Mouse (Mus musculus) cerebellum, postnatal 10 days (tissue): ENCODE data around the gene Cbr1.

Experiments used
- DNase-seq, 2 experiments: peaks; one replicate each; pipeline ENCODE4 v3.0.0; 2021; ENCODE audit warnings: mixed read lengths in 2 of 2

The Cbr1 gene

DNA sequence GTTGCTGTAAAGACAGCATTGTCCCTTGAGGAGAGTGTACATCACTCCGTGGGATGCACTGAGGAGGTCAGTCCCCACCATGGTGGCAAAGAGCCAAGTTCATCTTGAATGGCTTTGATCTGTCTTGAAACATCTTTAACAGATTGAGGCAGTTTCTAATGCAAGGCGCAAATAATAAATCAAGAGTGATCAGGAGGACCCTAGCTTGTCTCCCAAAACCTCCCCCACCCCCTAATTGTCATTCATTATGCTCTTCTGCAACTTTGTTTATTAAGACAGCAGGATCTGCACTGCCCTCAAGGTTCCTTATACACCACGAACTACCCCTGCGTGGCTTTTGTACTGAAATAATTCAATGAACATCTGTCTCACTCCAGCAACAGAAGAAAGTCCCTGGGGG, at the start of gene Cbr1:
Cbr1 (plus strand) TSS at position 301 of the 400 bp plus-strand sequence.
- no peak for DNase-seq

- DNase-seq, result peak in 1 of 2 experiments; percentile 14
Measured at GRCm38 (mm10) chr16:93557646-93558045, 48.0 kb upstream of the Cbr1 start.

GRCm38 (mm10) chr16:93558499-93558898, 47.2 kb upstream of the Cbr1 start:
- no peak for DNase-seq

GRCm38 (mm10) chr16:93572383-93572782, 33.3 kb upstream of the Cbr1 start:
- DNase-seq, result no peak

GRCm38 (mm10) chr16:93573434-93573833, 32.2 kb upstream of the Cbr1 start:
- no peak for DNase-seq

- DNase-seq, result no peak
Measured at GRCm38 (mm10) chr16:93574521-93575191, 31.0 kb upstream of the Cbr1 start.

DNA sequence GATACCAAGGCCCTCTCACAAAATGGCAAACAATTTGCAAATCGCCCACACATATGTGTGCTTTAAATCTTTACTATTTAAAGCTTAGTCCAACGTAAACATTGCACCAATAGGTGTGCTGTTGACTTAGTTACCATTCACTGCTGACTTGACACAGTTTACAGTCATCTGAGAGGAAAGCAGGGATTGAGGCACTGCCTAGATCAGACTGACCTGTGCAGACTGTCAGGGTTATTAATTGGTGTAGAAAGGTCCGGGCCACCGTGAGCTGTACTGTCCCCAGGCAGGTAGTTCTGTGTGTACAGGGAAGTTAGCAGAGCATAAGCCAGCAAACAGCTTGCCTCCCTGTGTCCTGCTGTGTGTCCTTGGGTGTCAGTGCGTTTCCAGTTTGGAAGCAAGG, 30.1 kb upstream of the Cbr1 start:
- no peak for DNase-seq

DNA sequence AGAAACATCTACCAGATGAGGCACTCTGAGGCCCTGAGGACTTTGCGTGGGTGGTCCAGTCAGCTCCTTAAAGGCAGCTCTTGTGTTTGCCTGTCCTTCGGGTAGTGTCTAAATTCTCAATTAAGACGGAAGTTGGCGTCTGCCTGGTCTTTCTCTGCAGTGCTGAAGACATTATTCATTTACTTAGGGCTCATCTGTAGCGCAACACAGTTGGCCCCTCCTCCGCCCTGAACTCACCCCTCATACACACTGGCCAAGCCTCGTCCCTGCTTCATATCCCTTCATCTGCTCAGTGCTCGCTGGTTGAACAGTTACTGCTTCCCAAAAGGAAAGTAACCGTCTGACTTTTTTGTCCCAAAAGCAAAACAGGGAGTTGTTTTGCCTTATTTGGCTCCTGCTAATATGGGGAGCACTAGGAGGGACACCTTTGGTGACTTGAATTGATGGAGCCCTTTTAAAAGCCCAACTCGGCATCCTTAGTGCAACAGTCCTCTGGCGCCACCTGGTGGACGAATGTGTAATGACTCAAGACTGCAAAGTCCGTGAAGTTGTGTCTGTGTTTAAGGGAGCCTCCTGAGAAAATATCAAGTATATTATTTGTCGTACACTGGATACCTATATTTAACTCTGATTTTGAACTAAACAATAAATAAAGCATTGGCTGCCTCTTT, 29.1 kb upstream of the Cbr1 start:
- peak; percentile 91 to 95 for DNase-seq

GRCm38 (mm10) chr16:93578346-93579005, 27.2 kb upstream of the Cbr1 start:
- peak in 1 of 2 experiments; percentile 40 for DNase-seq

DNA sequence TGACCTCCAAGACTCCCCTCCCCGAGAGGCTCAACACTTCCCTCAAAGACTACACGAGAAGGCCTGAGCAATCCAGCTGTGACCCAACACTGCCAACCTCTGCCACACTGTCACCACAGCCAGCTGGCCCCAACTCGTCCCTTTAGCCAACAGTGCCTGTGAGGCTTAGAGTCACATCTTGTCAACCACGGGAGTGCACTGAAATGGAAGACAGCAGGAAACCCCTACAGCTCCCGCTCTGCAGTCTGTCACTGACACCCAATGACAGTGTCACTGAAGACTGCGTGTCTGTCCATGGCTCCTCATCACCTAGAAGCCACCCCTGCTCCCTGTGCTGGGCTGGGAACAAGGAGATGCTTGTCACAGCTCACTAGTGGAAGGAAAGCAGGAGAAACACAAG, 24.5 kb upstream of the Cbr1 start:
- DNase-seq, result peak; percentile 38 to 49

DNA sequence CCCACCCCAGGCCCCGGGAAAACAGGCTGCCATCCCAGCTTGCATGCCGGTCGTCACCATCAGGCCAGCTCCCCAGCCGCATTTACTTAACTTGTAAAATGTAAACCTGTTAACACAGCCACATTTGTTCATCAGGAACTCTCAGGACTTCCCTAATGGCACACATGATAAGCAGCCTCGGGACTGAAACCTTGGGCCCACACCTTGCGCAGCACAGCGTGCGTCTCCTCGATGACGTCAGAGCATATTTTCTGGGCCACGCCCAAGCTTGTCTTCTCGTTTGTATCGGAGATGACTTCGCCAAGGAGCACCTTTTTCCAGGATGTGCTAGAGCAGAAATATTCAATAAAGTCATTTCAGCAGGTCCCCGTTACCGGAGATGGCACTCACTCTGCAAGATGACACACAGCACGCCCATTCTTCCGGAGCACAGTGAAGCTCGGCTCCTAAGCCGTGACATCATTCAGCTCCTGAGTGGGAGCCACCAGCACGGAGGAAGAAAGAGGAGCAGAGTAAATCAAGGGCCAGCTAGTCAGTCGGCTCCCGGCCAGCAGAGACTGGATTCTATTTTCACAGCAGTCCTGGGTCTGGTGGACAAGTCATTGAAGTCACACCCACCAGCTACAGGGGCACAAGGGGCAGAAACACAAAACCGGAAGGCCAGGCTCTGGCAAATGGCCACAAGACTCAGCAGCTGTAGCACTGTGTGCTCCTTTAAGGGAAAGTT, 20.5 kb upstream of the Cbr1 start:
- no peak for DNase-seq

- no peak for DNase-seq
Measured at GRCm38 (mm10) chr16:93585703-93586205, 19.9 kb upstream of the Cbr1 start.

DNA sequence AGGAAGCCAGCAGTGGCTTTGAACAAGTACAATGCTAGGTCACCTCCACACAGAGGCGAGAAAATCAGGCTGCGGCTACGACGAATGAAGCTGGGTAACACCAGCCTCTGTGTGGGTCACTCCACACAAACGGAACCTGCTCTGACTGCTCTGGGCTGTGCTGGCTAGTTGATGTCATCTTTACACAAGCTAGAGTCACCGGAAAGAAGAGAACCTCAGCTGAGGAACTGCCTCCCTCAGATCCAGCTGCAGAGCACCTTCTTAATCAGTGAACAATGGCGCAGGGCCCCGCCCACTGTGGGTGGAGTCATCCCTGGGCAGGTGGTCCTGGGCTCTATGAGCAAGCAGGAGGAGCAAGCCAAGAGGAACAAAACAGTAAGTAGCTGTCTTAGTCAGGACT, 19.3 kb upstream of the Cbr1 start:
- DNase-seq, result no peak

- no peak for DNase-seq
Measured at GRCm38 (mm10) chr16:93588281-93588680, 17.4 kb upstream of the Cbr1 start.

DNA sequence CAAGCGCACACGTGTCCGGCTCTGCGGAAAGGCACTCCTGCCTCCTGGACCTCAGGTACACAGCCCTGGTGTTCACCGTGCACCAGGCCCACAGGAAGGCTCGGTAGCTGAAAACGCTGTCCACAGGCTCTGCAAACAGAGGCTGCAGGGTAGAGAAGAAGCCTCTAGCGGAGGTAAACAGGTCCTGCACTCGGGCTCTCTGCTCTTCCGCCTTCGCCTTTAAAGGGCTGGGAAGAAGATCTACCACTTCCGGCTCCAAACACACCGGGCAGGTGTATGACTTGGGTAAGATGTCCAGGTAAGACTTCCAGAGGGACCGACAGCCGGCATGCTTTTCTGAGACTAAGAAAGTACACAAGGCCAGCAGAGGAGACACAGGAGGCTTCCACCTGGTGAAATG, 14.7 kb upstream of the Cbr1 start:
- no peak for DNase-seq

- DNase-seq, result no peak
Measured at GRCm38 (mm10) chr16:93591450-93592430, 13.9 kb upstream of the Cbr1 start.

DNA sequence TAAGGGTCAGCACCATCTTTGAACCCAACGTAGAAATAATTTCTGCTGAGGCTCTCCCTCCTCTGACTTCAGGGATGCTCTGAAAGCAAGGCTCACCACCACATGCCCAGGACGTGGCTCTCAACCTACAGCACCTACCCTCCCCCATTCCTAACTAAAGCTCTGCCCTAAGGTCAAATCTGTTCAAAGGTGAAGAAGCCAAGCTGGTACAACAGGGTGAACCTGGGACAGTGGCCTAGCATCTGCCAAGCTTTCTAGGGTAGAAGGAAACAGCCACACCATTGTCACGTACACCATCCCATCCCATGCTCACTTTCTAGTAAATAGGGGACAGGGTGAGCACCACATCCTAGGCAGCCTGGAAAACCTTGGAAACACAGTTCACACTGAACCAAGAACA, 12.9 kb upstream of the Cbr1 start:
- no peak for DNase-seq

DNA sequence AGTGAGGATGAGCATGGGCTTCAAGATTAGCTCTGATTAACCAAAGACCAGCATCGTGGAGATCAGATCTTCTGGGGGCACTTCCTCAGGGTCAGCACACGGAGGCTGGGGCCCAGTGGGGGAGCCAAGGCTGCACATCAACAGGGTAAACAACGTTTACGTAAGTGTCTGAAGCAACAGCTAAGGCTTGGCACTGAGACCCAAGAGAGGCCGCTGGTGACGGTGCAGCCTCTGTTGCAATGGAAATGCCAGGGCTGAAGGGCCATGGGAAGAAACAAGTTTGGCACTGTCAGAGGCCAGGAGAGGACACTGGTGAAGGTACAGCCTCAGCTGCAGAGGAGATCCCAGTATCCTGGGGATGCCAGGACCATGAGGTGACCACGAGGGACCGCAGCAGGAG, 12.2 kb upstream of the Cbr1 start:
- DNase-seq, result no peak

DNA sequence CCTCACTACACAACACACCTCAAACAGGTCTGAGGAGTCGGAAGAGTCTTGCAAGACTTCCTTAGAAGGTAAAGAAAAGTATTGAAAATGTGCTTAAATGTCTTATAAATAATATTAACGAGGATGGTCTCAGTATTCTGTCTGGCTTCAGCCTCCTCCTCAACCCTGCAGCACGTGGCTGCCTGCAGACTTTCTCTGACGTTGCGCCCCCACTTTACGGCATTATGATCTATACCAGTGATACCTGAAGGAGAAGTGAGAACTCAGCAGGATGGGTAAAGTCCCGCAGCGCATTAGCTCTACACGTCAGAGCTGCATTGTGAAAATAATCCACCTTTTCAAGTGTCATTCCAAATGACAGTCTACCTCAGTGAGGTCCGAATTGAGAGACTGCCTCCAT, 11.2 kb upstream of the Cbr1 start:
- DNase-seq, result no peak

- DNase-seq, result no peak
Measured at GRCm38 (mm10) chr16:93595766-93596165, 9.9 kb upstream of the Cbr1 start.

DNA sequence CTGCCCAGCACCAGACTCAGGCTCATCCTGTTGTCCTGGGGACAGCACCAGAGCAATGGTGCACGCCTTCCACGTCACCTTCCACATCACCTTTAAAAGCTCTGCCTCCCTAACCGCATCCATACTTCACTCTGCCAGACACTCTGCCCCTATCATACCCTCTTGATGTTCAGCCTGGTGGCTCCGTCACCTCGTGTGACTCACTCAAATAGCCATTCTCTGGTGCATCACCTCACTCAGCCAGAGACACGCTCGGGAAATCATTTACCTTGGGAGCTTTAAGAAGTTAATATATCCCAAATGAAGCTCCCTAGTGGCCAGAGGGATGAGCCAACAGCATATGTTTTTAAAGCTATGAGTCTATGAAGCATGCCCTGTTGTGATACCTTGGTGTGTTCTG, 8.8 kb upstream of the Cbr1 start:
- peak in 1 of 2 experiments; percentile 0 for DNase-seq

DNA sequence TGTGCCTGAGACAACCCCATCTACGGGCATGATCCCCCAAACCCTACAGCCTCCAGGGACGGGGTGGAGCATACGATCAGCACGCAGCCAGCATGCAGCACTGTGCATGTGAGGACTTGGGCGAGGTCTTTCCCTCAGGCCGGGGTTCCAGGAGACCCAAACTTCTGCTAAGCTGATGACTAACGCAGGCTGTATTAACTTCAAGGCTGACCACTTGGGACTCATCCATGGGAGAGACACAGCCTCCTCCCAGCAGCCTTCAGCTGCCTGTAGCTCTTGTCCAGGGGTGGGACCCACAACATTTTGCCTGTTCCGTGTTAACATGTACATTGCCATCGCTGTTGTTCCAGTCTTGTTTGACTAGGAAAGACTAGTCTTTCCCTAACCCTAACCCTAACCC, 8.1 kb upstream of the Cbr1 start:
- DNase-seq, result peak in 1 of 2 experiments; percentile 1
